Mouse (Mus musculus): ENCODE measurements around the gene Pvalb.

DNA sequence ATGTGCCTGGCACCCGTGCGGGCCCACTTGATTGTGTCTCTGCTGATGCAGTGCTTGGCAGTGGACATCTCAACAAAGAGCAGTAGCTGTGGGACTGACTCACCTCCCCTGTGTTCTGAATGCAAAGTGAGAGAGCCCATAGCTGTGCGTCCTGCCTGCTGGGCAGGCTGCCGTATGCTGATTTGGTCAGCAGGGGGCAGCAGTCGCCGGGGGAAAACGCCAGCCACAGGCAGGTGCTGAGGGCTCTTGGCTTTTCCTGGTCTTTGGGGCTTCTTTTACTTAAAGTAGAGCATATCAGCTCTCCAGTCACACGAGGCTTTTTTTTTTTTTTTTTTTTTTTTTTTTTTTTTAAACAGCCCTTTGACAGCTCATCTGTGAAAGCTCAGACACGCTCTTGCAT lies 27.8 kb downstream of the Pvalb start:
- TF ChIP-seq CTCF (IDR thresholded peaks at IDR 0.05) (peak; percentile 93), EP300 (IDR thresholded peaks at IDR 0.05) (no peak)
